Mouse (Mus musculus): ENCODE results near the gene Car5a.

DNA sequence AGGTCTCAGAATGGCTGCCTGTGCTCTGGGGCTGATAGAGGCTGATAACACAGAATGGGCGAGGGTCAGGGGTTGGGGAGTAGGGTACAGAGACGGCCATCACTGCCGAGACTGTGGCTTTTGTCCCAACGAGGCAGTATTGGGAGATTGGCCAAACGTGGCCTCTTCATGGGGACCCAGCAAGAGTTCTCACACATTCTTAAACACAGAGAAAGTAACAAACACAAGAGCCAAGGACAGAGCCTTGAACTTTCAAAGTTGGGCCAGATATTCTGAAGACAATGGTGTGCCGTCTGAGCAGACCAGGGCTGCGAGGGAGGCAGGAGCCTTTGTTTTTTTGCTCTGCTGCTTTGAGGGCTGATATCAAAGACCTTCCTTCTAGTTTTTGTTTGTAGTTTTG lies 32.7 kb downstream of the Car5a start:
- no peak for TF ChIP-seq CTCF (IDR thresholded peaks at IDR 0.05; ENCODE audit: insufficient read depth, low read depth, low read length)
- TF ChIP-seq POLR2A (IDR thresholded peaks at IDR 0.05; ENCODE audit: insufficient read depth, low read depth, low read length) = no peak

All from olfactory bulb, adult 2 months (tissue).